Comparison of ENCODE assay signal across 8 mouse cellular contexts in the genomic region with DNA sequence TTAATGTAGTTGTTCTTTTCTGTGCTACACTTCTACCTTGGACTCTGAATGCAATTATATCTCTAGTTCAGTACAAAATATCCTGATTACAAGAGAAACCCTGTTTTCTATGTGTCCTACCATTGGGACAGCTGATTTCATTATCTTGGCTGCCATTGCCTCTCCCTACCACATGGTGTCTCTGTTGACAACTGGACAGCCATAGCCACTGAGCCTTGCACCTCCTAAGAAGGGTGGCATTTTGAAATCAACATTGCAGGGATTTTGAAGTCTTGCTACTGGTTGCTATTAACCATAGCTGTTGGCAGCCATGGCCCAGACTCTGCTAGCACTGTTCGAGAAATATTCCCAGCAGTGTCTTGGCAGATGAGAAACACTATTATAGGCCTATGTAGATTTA. TPM values are rescaled to one million over a fixed set of nuclear protein-coding genes. Genes with fewer than 3 reads are reported as not detected.
DNase-seq lines count a peak whose midpoint lies in the region; ATAC-seq and TF ChIP-seq lines count a peak whose summit lies in the region.

No protein-coding gene starts in this region.

- H3K36me3 ChIP-seq in heart, embryonic 12.5 days = no peaks in the 10 kb centered on the region
- H3K36me3 ChIP-seq in forebrain, embryonic 15.5 days = no peaks in the 10 kb centered on the region
- no peaks in the 10 kb centered on the region for H3K36me3 ChIP-seq in hindbrain, postnatal 0 days (ENCODE audit: insufficient read depth, low read length)

- peak; percentile 89 for TF ChIP-seq CTCF in hindbrain, postnatal 0 days (IDR thresholded peaks at IDR 0.05; ENCODE audit: low read depth)

- no peak for ATAC-seq in heart, embryonic 12.5 days (ENCODE audit: insufficient number of reproducible peaks, low FRiP score)
- peak; percentile 68 for ATAC-seq in cerebellum, adult (ENCODE audit: insufficient number of reproducible peaks, low FRiP score, low TSS enrichment)
- peak; percentile 90 for ATAC-seq in forebrain, embryonic 15.5 days (replicated peaks)
- peak; percentile 83 for ATAC-seq in hindbrain, postnatal 0 days
- peak; percentile 98 for ATAC-seq in megakaryocyte progenitor cell, adult 5-6 weeks (replicated peaks; ENCODE audit: poor library complexity)

- H3K27me3 ChIP-seq in heart, embryonic 12.5 days (replicated peaks) = no peaks in the 10 kb centered on the region
- no peaks in the 10 kb centered on the region for H3K27me3 ChIP-seq in forebrain, embryonic 15.5 days
- no peaks in the 10 kb centered on the region for H3K27me3 ChIP-seq in hindbrain, postnatal 0 days (ENCODE audit: insufficient read depth, low read length)

- H3K27ac ChIP-seq in heart, embryonic 12.5 days (ENCODE audit: poor library complexity, severe bottlenecking) = no peak overlapping the region
- no peak overlapping the region for H3K27ac ChIP-seq in forebrain, embryonic 15.5 days (replicated peaks)
- H3K27ac ChIP-seq in hindbrain, postnatal 0 days = no peak overlapping the region

- no peak overlapping the region for H3K4me2 ChIP-seq in heart, embryonic 12.5 days
- no peak overlapping the region for H3K4me2 ChIP-seq in forebrain, embryonic 15.5 days (replicated peaks)
- H3K4me2 ChIP-seq in hindbrain, postnatal 0 days (ENCODE audit: low read depth, low read length) = no peak overlapping the region

- H3K9ac ChIP-seq in heart, embryonic 12.5 days = no peak overlapping the region
- H3K9ac ChIP-seq in forebrain, embryonic 15.5 days (replicated peaks) = no peak overlapping the region
- H3K9ac ChIP-seq in hindbrain, postnatal 0 days (replicated peaks; ENCODE audit: low read length) = no peak overlapping the region

- no peak overlapping the region for H3K4me3 ChIP-seq in heart, embryonic 12.5 days
- H3K4me3 ChIP-seq in forebrain, embryonic 15.5 days = no peak overlapping the region
- no peak overlapping the region for H3K4me3 ChIP-seq in hindbrain, postnatal 0 days (ENCODE audit: low read length)

- H3K9me3 ChIP-seq in heart, embryonic 12.5 days (replicated peaks) = no peaks in the 10 kb centered on the region
- H3K9me3 ChIP-seq in forebrain, embryonic 15.5 days = no peaks in the 10 kb centered on the region
- no peaks in the 10 kb centered on the region for H3K9me3 ChIP-seq in hindbrain, postnatal 0 days (ENCODE audit: low read length)

- 29% methylated on average over 1 of the region's 1 CpGs for WGBS in heart, embryonic 12.5 days
- WGBS in forebrain, embryonic 15.5 days = 37% methylated on average over 1 of the region's 1 CpGs
- WGBS in hindbrain, postnatal 0 days = 32% methylated on average over 1 of the region's 1 CpGs

- peak; percentile 36 to 41 for DNase-seq in heart, adult 18-20 months
- peak; percentile 79 for DNase-seq in hindbrain, postnatal 0 days (ENCODE audit: low spot score)
- DNase-seq in layer of hippocampus, postnatal 36 days = peak; percentile 13 to 29
- peak; percentile 59 to 69 for DNase-seq in right cerebral cortex, adult 2 months (ENCODE audit: low spot score in 2 of 2)

- H3K4me1 ChIP-seq in heart, embryonic 12.5 days (replicated peaks) = no peaks in the 10 kb centered on the region
- H3K4me1 ChIP-seq in forebrain, embryonic 15.5 days = no peaks in the 10 kb centered on the region
- H3K4me1 ChIP-seq in hindbrain, postnatal 0 days (ENCODE audit: insufficient read depth, low read length) = no peaks in the 10 kb centered on the region

RNA-seq across cellular contexts. Expression of a gene that starts 45.1 kb away (rescaled TPM):
- total RNA-seq in heart, adult 18-20 months (2021) = under 1 TPM; 0.15 to 0.62 TPM
- 5.2 and 6.0 TPM in 2 replicates for polyA plus RNA-seq in heart, embryonic 12.5 days (2016; fragmentation: Nextera tagmentation; extraction: Ambion mirVana)
- 32.7 and 33.4 TPM in 2 replicates for polyA plus RNA-seq in forebrain, embryonic 15.5 days (2015; fragmentation: Nextera tagmentation; extraction: Ambion mirVana)
- total RNA-seq in hindbrain, postnatal 0 days (2014; rRNA removed) = 85.6 and 99.6 TPM in 2 replicates
- polyA plus RNA-seq in hindbrain, postnatal 0 days (2015; fragmentation: Nextera tagmentation; extraction: Ambion mirVana) = 85.7 and 88.4 TPM in 2 replicates
- 100 to 1,000 TPM; 137 to 149 TPM for total RNA-seq in layer of hippocampus, postnatal 36 days (2021)
- total RNA-seq in megakaryocyte progenitor cell, adult 5-6 weeks (2015) = not detected in 2 replicates
- not detected in 2 replicates for total RNA-seq in megakaryocyte progenitor cell, adult 5-6 weeks (2017)

Comparison
In these comparisons a context has a peak if more than half of its experiments do, and no peak if none do; other contexts are left out.
1. DNase-seq: peak in every context shown above with its lines; median percentile 79 in hindbrain, postnatal 0 days; 64 in right cerebral cortex, adult 2 months; 38 in heart, adult 18-20 months; 21 in layer of hippocampus, postnatal 36 days.
2. RNA of a gene that starts 45.1 kb away (total RNA-seq): 137 to 149 TPM in layer of hippocampus, postnatal 36 days and 85.6 to 99.6 TPM in hindbrain, postnatal 0 days; 0.15 to 0.62 TPM in heart, adult 18-20 months and not detected in megakaryocyte progenitor cell, adult 5-6 weeks; every median in the first group is over 10 times any median in the second.